Mouse (Mus musculus) small intestine, adult 2 months (tissue): ENCODE measurements at regions not wholly inside any gene's neighbourhood (a gene's known extent, or its start where the extent isn't known, plus 50 kb on each side); places are given as distances from the start of the nearest gene placed in this dataset.

Experiments used
- H3K27ac ChIP-seq: fragments of 200-500 bp; 2 replicates; pipeline ENCODE4 v1.5.1; 2012; ENCODE audit warnings: low read depth, low read length, control low read depth, inconsistent platforms; ENCODE audit not compliant: insufficient read depth
- H3K27me3 ChIP-seq: fragments of 200-500 bp; 2 replicates; pipeline ENCODE4 v1.6.1; 2012; ENCODE audit warnings: mild to moderate bottlenecking, moderate library complexity, low read length, inconsistent platforms; ENCODE audit not compliant: control insufficient read depth, insufficient read depth
- H3K36me3 ChIP-seq: fragments of 200-500 bp; 2 replicates; pipeline ENCODE4 v1.6.1; 2012; ENCODE audit warnings: mild to moderate bottlenecking, low read length, control low read depth, inconsistent platforms; ENCODE audit not compliant: control insufficient read depth, insufficient read depth
- H3K4me1 ChIP-seq: fragments of 200-500 bp; 2 replicates; pipeline ENCODE4 v1.6.1; 2012; ENCODE audit warnings: low read length, inconsistent platforms, mixed read lengths; ENCODE audit not compliant: control insufficient read depth, insufficient read depth, insufficient read length
- H3K4me3 ChIP-seq: fragments of 200-500 bp; 2 replicates; pipeline ENCODE4 v1.5.1; 2012; ENCODE audit warnings: low read depth, mild to moderate bottlenecking, control low read depth, inconsistent platforms, low read length, moderate library complexity
- CTCF ChIP-seq: fragments of 200-500 bp; IDR thresholded peaks from 2 replicates; pipeline ENCODE4 v1.5.1; 2012; ENCODE audit warnings: low read depth, mild to moderate bottlenecking, control low read depth, inconsistent platforms, low read length, moderate library complexity, mixed read lengths; ENCODE audit not compliant: insufficient replicate concordance, insufficient read length; ENCODE audit errors: extremely low read depth
- POLR2A ChIP-seq: fragments of 200-500 bp; IDR thresholded peaks from 2 replicates; pipeline ENCODE4 v1.6.1; 2012; ENCODE audit warnings: low read depth, mild to moderate bottlenecking, control low read depth, inconsistent platforms, low read length, moderate library complexity
- WGBS: fragments of 180-500 bp; shearing (Covaris S2); methylation state at CpG from one replicate; pipeline ENCODE4 v1.1.7; 2018; 5-methylcytosine and 5-hydroxymethylcytosine counted together

DNA sequence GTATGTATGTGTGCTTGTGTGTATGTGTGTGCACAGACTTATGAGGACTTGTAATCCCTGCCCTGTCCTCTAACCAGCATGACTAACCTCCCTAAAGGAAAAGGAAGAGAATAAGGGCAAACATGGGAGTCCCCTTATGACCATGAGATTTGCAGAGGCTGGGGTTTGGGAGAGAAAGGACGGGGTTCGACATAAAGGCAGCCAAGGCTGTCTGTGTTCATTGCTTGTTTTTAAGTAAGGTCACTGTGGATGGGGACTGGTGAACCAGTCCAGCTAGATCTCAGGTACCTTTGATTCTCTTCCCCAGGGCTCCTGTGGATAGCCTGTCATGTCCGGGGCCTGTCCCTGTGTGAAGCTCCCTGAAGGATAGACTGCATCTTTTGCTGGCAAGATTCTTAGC, 55.6 kb downstream of the Irf2bp2 start:
- H3K4me3 ChIP-seq: no peak overlapping the region
- no peaks in the 10 kb centered on the region for H3K36me3 ChIP-seq
- no peak overlapping the region for H3K27ac ChIP-seq
- 89% methylated on average over 3 of the region's 3 CpGs for WGBS
- H3K27me3 ChIP-seq: no peaks in the 10 kb centered on the region
- peaks cover 19% of the 10 kb centered on the region; the same call in 1 of the 2 replicates for H3K4me1 ChIP-seq
- TF ChIP-seq CTCF (no peak), POLR2A (no peak)

DNA sequence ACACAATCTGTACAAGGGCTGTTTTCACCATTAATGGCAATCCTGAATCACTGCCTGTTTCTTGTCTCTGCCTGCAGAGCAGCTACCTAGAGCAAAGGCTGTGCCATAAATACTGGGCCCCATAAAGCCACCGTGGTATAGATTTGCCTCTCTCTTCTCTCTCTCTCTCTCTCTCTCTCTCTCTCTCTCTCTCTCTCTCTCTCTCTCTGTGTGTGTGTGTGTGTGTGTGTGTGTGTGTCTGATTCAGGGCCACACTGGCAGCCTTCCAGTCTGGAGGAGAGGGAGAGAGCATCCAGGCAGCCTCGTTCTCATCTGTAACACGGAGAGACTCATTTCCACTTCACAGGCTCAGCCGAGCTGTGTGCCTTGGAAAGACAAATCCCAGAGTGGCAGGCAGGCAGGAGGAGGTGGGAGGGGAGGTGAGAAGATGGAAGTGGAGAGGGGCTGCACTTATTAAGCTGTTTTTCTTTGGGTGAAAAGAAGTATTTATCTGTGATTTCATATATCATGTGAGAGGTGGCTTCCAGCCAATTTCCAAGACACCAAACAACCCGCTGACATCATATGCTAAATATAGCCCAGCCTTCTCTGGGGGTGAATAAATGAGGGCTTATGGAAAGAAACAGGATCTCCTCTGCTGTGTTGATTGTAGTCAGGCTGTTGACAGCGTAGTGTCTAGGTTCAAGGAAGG, 56.7 kb downstream of the Irf2bp2 start:
- H3K4me1 ChIP-seq: peaks cover 19% of the 10 kb centered on the region; the same call in 1 of the 2 replicates
- 19% methylated on average over 6 of the region's 6 CpGs for WGBS
- H3K4me3 ChIP-seq: no peak overlapping the region
- no peaks in the 10 kb centered on the region for H3K27me3 ChIP-seq
- no peaks in the 10 kb centered on the region for H3K36me3 ChIP-seq
- peak overlapping the region; percentile 44; the same call in 1 of the 2 replicates for H3K27ac ChIP-seq
- no peak for TF ChIP-seq POLR2A
- TF ChIP-seq CTCF: no peak

DNA sequence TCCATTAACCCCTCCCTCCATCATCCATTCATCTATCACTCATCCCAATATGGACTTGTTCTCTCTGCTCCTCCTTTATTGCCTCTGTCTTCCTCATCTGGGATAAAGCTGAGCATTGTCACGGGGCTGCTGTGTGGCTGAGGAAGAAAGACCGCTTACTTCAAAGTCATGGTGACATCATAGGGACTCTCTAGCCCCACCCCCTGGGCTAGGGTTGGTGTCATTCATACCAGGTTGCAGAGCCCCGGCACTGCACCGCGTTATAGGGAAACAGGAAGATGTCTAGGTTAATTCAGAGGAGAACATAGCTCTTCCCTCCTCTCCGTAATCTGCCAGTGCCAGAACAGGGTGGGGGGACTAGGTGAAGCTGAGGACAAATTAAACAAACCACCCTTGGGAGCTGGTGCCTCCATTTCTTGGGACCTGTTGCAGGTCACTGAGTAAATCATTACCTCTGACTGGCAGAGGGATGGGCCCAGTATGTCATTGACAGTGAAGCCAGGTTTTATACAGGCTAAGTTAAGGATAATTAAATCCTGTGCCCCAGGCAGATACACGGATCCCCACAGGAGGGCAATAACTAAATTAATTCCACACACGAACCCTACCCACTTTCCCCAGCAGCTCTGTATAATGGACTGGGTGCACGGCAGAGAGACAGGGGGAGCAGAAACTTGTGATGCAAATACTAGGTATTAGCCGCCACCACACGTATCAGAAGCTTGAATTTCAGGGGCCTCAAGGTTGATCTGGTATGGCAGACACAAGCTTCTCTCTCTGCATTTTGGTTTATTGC, 57.5 kb downstream of the Irf2bp2 start:
- Histone ChIP-seq H3K36me3 (no peaks in the 10 kb centered on the region), H3K27ac (peak overlapping the region; percentile 44; the same call in 1 of the 2 replicates), H3K4me3 (no peak overlapping the region), H3K4me1 (peaks cover 19% of the 10 kb centered on the region; the same call in 1 of the 2 replicates), H3K27me3 (no peaks in the 10 kb centered on the region)
- 23% methylated on average over 11 of the region's 11 CpGs for WGBS
- TF ChIP-seq POLR2A (no peak), CTCF (no peak)

DNA sequence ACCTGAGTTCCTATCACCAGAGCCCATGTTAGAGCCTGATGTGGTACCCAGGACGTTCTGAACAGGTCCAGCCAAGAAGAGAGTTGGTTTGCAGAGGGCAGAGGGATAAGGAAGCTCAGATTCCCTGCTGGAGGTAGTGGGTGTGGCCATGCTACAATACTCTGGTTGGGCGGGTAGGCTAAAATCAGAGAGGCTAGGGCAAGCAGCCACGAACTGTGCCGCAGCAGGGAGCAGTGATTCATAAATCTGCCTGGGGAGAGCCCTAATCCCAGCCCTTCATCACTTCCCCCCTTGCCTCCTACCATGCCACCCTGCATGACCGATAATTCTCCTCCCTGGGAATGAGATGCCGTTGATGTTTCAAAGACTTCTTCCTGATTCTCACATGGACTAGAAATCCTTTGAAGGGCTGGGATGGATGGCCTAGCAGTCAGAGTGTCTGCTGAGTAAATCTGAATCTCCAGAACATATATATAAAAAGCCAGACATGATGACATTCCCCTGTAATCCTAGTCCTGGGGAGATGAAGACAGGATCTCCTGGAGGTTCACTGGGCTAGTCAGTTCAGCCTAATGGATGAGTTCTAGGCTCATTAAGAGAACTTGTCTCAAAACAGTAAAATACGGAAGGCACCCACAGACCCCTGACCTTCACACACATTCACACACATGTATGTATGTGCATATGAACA, 57.6 kb upstream of the Tarbp1 start:
- no peaks in the 10 kb centered on the region for H3K36me3 ChIP-seq
- WGBS: 39% methylated on average over 7 of the region's 7 CpGs
- no peak overlapping the region for H3K27ac ChIP-seq
- TF ChIP-seq POLR2A (no peak), CTCF (no peak)
- H3K4me1 ChIP-seq: peaks cover 9% of the 10 kb centered on the region; the same call in 1 of the 2 replicates
- H3K4me3 ChIP-seq: no peak overlapping the region
- no peaks in the 10 kb centered on the region for H3K27me3 ChIP-seq

DNA sequence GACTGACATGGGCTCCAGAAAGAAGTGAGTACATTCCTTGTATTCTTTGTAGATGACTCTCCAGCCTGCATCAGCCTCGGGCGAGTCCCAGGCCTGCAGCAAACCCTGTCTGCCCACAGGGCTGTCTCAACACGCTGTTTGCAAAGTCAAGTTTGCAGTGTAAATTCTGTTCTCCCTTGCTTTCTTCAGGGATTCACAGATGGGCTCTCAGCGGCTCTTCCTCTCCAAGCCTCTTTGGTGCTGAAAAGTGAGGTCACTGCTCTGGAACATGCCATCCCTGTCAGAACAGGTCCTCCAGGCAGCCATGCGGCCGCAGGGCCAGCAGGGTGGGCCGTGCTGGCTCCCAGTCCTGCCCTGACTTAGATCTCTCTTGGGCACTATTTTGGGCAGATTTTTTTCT, 56.6 kb upstream of the Tarbp1 start:
- WGBS: 81% methylated on average over 7 of the region's 7 CpGs
- H3K4me3 ChIP-seq: no peak overlapping the region
- peaks cover 9% of the 10 kb centered on the region; the same call in 1 of the 2 replicates for H3K4me1 ChIP-seq
- no peaks in the 10 kb centered on the region for H3K27me3 ChIP-seq
- H3K36me3 ChIP-seq: no peaks in the 10 kb centered on the region
- no peak overlapping the region for H3K27ac ChIP-seq
- TF ChIP-seq POLR2A (no peak), CTCF (no peak)

DNA sequence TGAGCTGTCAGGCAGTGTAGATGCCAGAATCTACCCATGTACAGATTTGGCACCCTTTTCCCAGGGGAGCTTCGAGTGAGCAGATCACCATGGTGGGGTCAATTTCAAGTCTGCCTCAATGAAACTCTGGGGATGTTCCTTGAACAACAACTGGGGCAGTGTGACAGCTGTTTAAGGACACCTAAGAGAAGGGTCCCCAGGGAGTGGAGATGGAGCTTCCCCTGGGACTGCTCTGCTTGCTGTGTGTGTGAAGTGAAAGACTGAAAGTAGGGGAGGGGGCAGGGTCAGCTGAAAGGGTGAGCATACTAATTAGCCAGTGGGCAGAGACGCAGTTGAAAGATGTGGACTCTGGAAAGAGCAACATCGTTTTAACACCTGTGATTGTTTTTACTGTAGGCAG, 54.5 kb upstream of the Tarbp1 start:
- TF ChIP-seq CTCF (no peak), POLR2A (no peak)
- Histone ChIP-seq H3K4me1 (peaks cover 10% of the 10 kb centered on the region; the same call in 1 of the 2 replicates), H3K27ac (no peak overlapping the region), H3K36me3 (no peaks in the 10 kb centered on the region), H3K4me3 (no peak overlapping the region), H3K27me3 (no peaks in the 10 kb centered on the region)
- WGBS: 78% methylated on average over 3 of the region's 3 CpGs
